In the genomic region with DNA sequence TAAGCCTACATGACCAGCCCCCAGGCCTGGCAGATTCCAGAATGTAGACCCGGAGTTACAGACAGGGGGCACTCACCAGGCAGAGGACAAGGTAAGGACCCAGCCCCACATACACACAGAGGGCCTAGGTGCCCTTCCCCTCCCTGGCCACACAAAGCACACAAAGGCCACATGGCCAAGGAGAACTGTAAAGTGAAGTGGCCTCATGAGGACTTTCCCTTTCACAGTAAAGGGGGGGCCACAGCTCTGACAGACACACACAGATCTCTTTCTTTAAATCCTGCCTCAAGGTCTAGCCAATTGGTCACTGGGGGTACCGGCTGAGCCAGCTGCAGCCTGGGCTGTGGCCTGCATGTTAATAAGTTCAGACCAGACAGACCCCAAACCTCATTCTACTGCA, we compare ENCODE assay signal across 10 mouse cellular contexts. TPM values are rescaled to one million over a fixed set of nuclear protein-coding genes. Genes with fewer than 3 reads are reported as not detected.
A peak's percentile ranks its signal among the peaks of the same experiment; 100 is the strongest.
DNase-seq lines count a peak whose midpoint lies in the region; ATAC-seq lines count a peak whose summit lies in the region.
"Had no signal": no experiment of that assay in that cellular context is flagged by ENCODE, and none has a peak within 500 bp of the region (broad histone marks: within the 10 kb centered on the region; RNA-seq: fewer than 3 reads in every experiment).

No protein-coding gene starts in this region.

- no peak overlapping the region; the same call in 1 of the 2 replicates for H3K4me2 ChIP-seq in lung, embryonic 16.5 days (ENCODE audit: low read depth, low read length)
- no peak overlapping the region for H3K4me2 ChIP-seq in limb, embryonic 15.5 days
- H3K4me2 ChIP-seq in stomach, embryonic 16.5 days (ENCODE audit: low read depth, low read length) = no peak overlapping the region

- no peaks in the 10 kb centered on the region for H3K27me3 ChIP-seq in lung, embryonic 16.5 days (ENCODE audit: control insufficient read depth, insufficient read depth, low read depth, low read length)
- H3K27me3 ChIP-seq in limb, embryonic 15.5 days = no peaks in the 10 kb centered on the region
- no peaks in the 10 kb centered on the region for H3K27me3 ChIP-seq in stomach, embryonic 16.5 days (ENCODE audit: control insufficient read depth, insufficient read depth, low read length)

- no peak overlapping the region for H3K4me3 ChIP-seq in lung, embryonic 16.5 days (ENCODE audit: low read length)
- H3K4me3 ChIP-seq in limb, embryonic 15.5 days = no peak overlapping the region
- no peak overlapping the region for H3K4me3 ChIP-seq in stomach, embryonic 16.5 days (replicated peaks; ENCODE audit: low read length)

- H3K4me1 ChIP-seq in lung, embryonic 16.5 days (replicated peaks; ENCODE audit: control insufficient read depth, insufficient read depth, low read length) = peaks cover 89% of the 10 kb centered on the region
- H3K4me1 ChIP-seq in limb, embryonic 15.5 days = peaks cover 92% of the 10 kb centered on the region
- peaks cover 90% of the 10 kb centered on the region for H3K4me1 ChIP-seq in stomach, embryonic 16.5 days (ENCODE audit: control insufficient read depth, insufficient read depth, low read length)

- peak; percentile 47 to 58 for DNase-seq in cerebellum, postnatal 10 days
- no peak for DNase-seq in cerebellum, adult 11-12 months
- DNase-seq in lung, postnatal 36 days = no peak
- no peak for DNase-seq in thymus, postnatal 0 days (ENCODE audit: low spot score)
- DNase-seq in urinary bladder, postnatal 10 days (ENCODE audit: low spot score) = no peak
- DNase-seq: gastrocnemius, postnatal 36 days; spleen, adult 18-20 months had no signal

- ATAC-seq in lung, embryonic 16.5 days (ENCODE audit: low read depth) = no peak
- no peak for ATAC-seq in limb, embryonic 15.5 days (ENCODE audit: insufficient number of reproducible peaks, low FRiP score, low TSS enrichment, low read depth)
- no peak for ATAC-seq in stomach, embryonic 16.5 days (ENCODE audit: insufficient read depth, low FRiP score)

- WGBS in lung, embryonic 16.5 days = 47% methylated on average over 2 of the region's 2 CpGs
- 56% methylated on average over 2 of the region's 2 CpGs for WGBS in limb, embryonic 15.5 days
- WGBS in stomach, embryonic 16.5 days = 53% methylated on average over 2 of the region's 2 CpGs

- H3K9me3 ChIP-seq in lung, embryonic 16.5 days (ENCODE audit: control insufficient read depth, low read length) = no peaks in the 10 kb centered on the region
- no peaks in the 10 kb centered on the region for H3K9me3 ChIP-seq in limb, embryonic 15.5 days
- H3K9me3 ChIP-seq in stomach, embryonic 16.5 days (replicated peaks; ENCODE audit: control insufficient read depth, low read length) = no peaks in the 10 kb centered on the region

- peak overlapping the region; percentile 93 for H3K27ac ChIP-seq in lung, embryonic 16.5 days (ENCODE audit: low read length)
- H3K27ac ChIP-seq in limb, embryonic 15.5 days = peak overlapping the region; percentile 91; the same call in 1 of the 2 replicates
- peak overlapping the region; percentile 43; the same call in 1 of the 2 replicates for H3K27ac ChIP-seq in stomach, embryonic 16.5 days (ENCODE audit: low read length)

- H3K36me3 ChIP-seq in lung, embryonic 16.5 days (ENCODE audit: control insufficient read depth, insufficient read depth, low read length) = peaks cover 10% of the 10 kb centered on the region
- H3K36me3 ChIP-seq in limb, embryonic 15.5 days = peaks cover 83% of the 10 kb centered on the region
- peaks cover 17% of the 10 kb centered on the region for H3K36me3 ChIP-seq in stomach, embryonic 16.5 days (ENCODE audit: control insufficient read depth, insufficient read depth, low read length)

- 0 out of 2 replicates have a peak overlapping the region, but pooled peaks have one; percentile 17 for H3K9ac ChIP-seq in lung, embryonic 16.5 days (ENCODE audit: low read length)
- no peak overlapping the region for H3K9ac ChIP-seq in limb, embryonic 15.5 days
- peak overlapping the region; percentile 31; the same call in 1 of the 2 replicates for H3K9ac ChIP-seq in stomach, embryonic 16.5 days (ENCODE audit: low read length)

RNA-seq across cellular contexts. Expression of a gene that starts 10.6 kb away (rescaled TPM):
- polyA plus RNA-seq in lung, embryonic 16.5 days (2015; fragmentation: Nextera tagmentation; extraction: Ambion mirVana) = 42.4 and 43.5 TPM in 2 replicates
- polyA plus RNA-seq in limb, embryonic 15.5 days (2015; fragmentation: Nextera tagmentation; extraction: Ambion mirVana) = 75.1 and 86.0 TPM in 2 replicates
- 50.7 and 52.8 TPM in 2 replicates for polyA plus RNA-seq in stomach, embryonic 16.5 days (2015; fragmentation: Nextera tagmentation; extraction: Ambion mirVana)
- 60.8 and 80.4 TPM in 2 replicates for polyA plus RNA-seq in thymus, postnatal 0 days (2015; fragmentation: Nextera tagmentation; extraction: Ambion mirVana)

RNA-seq across cellular contexts. Expression of a gene that starts 14.5 kb away (rescaled TPM):
- 11.1 and 11.3 TPM in 2 replicates for polyA plus RNA-seq in lung, embryonic 16.5 days (2015; fragmentation: Nextera tagmentation; extraction: Ambion mirVana)
- polyA plus RNA-seq in limb, embryonic 15.5 days (2015; fragmentation: Nextera tagmentation; extraction: Ambion mirVana) = 3.4 and 3.7 TPM in 2 replicates
- polyA plus RNA-seq in stomach, embryonic 16.5 days (2015; fragmentation: Nextera tagmentation; extraction: Ambion mirVana) = 9.7 and 12.2 TPM in 2 replicates
- polyA plus RNA-seq in thymus, postnatal 0 days (2015; fragmentation: Nextera tagmentation; extraction: Ambion mirVana) = 2.6 and 2.8 TPM in 2 replicates

RNA-seq across cellular contexts. Expression of a gene that starts 19.6 kb away (rescaled TPM):
- 181 and 206 TPM in 2 replicates for polyA plus RNA-seq in lung, embryonic 16.5 days (2015; fragmentation: Nextera tagmentation; extraction: Ambion mirVana)
- polyA plus RNA-seq in limb, embryonic 15.5 days (2015; fragmentation: Nextera tagmentation; extraction: Ambion mirVana) = 195 and 218 TPM in 2 replicates
- 152 and 171 TPM in 2 replicates for polyA plus RNA-seq in stomach, embryonic 16.5 days (2015; fragmentation: Nextera tagmentation; extraction: Ambion mirVana)
- polyA plus RNA-seq in thymus, postnatal 0 days (2015; fragmentation: Nextera tagmentation; extraction: Ambion mirVana) = 174 and 203 TPM in 2 replicates

RNA-seq across cellular contexts. Expression of a gene that starts 44.3 kb away (rescaled TPM):
- polyA plus RNA-seq in lung, embryonic 16.5 days (2015; fragmentation: Nextera tagmentation; extraction: Ambion mirVana) = 9.4 and 10.3 TPM in 2 replicates
- polyA plus RNA-seq in limb, embryonic 15.5 days (2015; fragmentation: Nextera tagmentation; extraction: Ambion mirVana) = 11.6 and 27.2 TPM in 2 replicates
- 2.7 and 10.3 TPM in 2 replicates for polyA plus RNA-seq in stomach, embryonic 16.5 days (2015; fragmentation: Nextera tagmentation; extraction: Ambion mirVana)
- 10.1 and 10.6 TPM in 2 replicates for polyA plus RNA-seq in thymus, postnatal 0 days (2015; fragmentation: Nextera tagmentation; extraction: Ambion mirVana)

RNA-seq across cellular contexts. Expression of a gene that starts 56.1 kb away (rescaled TPM):
- polyA plus RNA-seq in lung, embryonic 16.5 days (2015; fragmentation: Nextera tagmentation; extraction: Ambion mirVana) = 13.5 and 15.8 TPM in 2 replicates
- polyA plus RNA-seq in limb, embryonic 15.5 days (2015; fragmentation: Nextera tagmentation; extraction: Ambion mirVana) = 24.0 and 26.7 TPM in 2 replicates
- polyA plus RNA-seq in stomach, embryonic 16.5 days (2015; fragmentation: Nextera tagmentation; extraction: Ambion mirVana) = 19.8 and 21.9 TPM in 2 replicates
- 4.3 and 4.9 TPM in 2 replicates for polyA plus RNA-seq in thymus, postnatal 0 days (2015; fragmentation: Nextera tagmentation; extraction: Ambion mirVana)

Comparison
In these comparisons a context has a peak if more than half of its experiments do, and no peak if none do; other contexts are left out.
1. DNase-seq: peak in cerebellum, postnatal 10 days (2 of 2); none in cerebellum, adult 11-12 months (single experiment), lung, postnatal 36 days (single experiment), thymus, postnatal 0 days (single experiment) and urinary bladder, postnatal 10 days (single experiment).
2. H3K27ac ChIP-seq: peak in every context shown above with its lines; median percentile 93 in lung, embryonic 16.5 days; 91 in limb, embryonic 15.5 days; 43 in stomach, embryonic 16.5 days.